Mouse (Mus musculus): Measurements from ENCODE around the gene Olfr430. TPM values are rescaled to one million over a fixed set of nuclear protein-coding genes. Genes with fewer than 3 reads are reported as not detected.

Gene Olfr430
- polyA plus RNA-seq, 1 experiment from 2014 or later: not detected

GRCm38 (mm10) chr1:174121062-174121461 lies 54.7 kb downstream of the Olfr430 start, which contains the start of gene Olfr231:
Gene Olfr231, minus strand, starts transcription at chr1:174121162.
- no peak within 1 kb of the TSS for H3K4me2 ChIP-seq (ENCODE audit: low read length)
- H3K27ac ChIP-seq (ENCODE audit: low read depth, low read length): no peak within 1 kb of the TSS
- no peaks in the 10 kb centered on the region for H3K4me1 ChIP-seq (ENCODE audit: control insufficient read depth, insufficient read depth, low read depth, low read length)
- H3K27me3 ChIP-seq (replicated peaks; ENCODE audit: control insufficient read depth, insufficient read depth, low read length): no peaks in the 10 kb centered on the region
- no peak for ATAC-seq
- no peaks in the 10 kb centered on the region for H3K36me3 ChIP-seq (ENCODE audit: control insufficient read depth, insufficient read depth, low read length)
- WGBS: 44% methylated on average over 2 of the region's 2 CpGs
- no peak within 1 kb of the TSS for H3K9ac ChIP-seq (ENCODE audit: low read depth, low read length)
- no peak within 1 kb of the TSS for H3K4me3 ChIP-seq (ENCODE audit: low read length)
- no peaks in the 10 kb centered on the region for H3K9me3 ChIP-seq (ENCODE audit: control insufficient read depth, low read length)

Other genes with a start within 250 kb of the Olfr430 start
- gene Ifi211, start 153.6 kb upstream of the Olfr430 start, polyA plus RNA-seq (2015; fragmentation: Nextera tagmentation; extraction: Ambion mirVana): 0.31 and 0.46 TPM in 2 replicates
- gene Mndal, start 124.1 kb upstream of the Olfr430 start, polyA plus RNA-seq (2015; fragmentation: Nextera tagmentation; extraction: Ambion mirVana): 1.3 and 2.0 TPM in 2 replicates
- gene Ifi203, start 123.9 kb upstream of the Olfr430 start, polyA plus RNA-seq (2015; fragmentation: Nextera tagmentation; extraction: Ambion mirVana): 0.65 and 1.2 TPM in 2 replicates
- 0.11 TPM in 1 of 2 replicates, not detected in the other for gene Ifi202b, start 83.9 kb upstream of the Olfr430 start, polyA plus RNA-seq (2015; fragmentation: Nextera tagmentation; extraction: Ambion mirVana)
- not detected in 2 replicates for gene Ifi205, start 34.8 kb upstream of the Olfr430 start, polyA plus RNA-seq (2015; fragmentation: Nextera tagmentation; extraction: Ambion mirVana)
- gene Olfr433, start 25.9 kb upstream of the Olfr430 start, polyA plus RNA-seq (2015; fragmentation: Nextera tagmentation; extraction: Ambion mirVana): not detected in 2 replicates
- gene Olfr432, start 17.4 kb upstream of the Olfr430 start, polyA plus RNA-seq (2015; fragmentation: Nextera tagmentation; extraction: Ambion mirVana): not detected in 2 replicates
- not detected in 2 replicates for gene Olfr429, start 17.7 kb downstream of the Olfr430 start, polyA plus RNA-seq (2015; fragmentation: Nextera tagmentation; extraction: Ambion mirVana)
- not detected in 2 replicates for gene Olfr427, start 30.3 kb downstream of the Olfr430 start, polyA plus RNA-seq (2015; fragmentation: Nextera tagmentation; extraction: Ambion mirVana)
- gene Olfr231, start 54.6 kb downstream of the Olfr430 start, polyA plus RNA-seq (2015; fragmentation: Nextera tagmentation; extraction: Ambion mirVana): not detected in 2 replicates
- gene Olfr424, start 64.9 kb downstream of the Olfr430 start, polyA plus RNA-seq (2015; fragmentation: Nextera tagmentation; extraction: Ambion mirVana): not detected in 2 replicates
- gene Olfr420, start 89.0 kb downstream of the Olfr430 start, polyA plus RNA-seq (2015; fragmentation: Nextera tagmentation; extraction: Ambion mirVana): not detected in 2 replicates
- 0.03 and 0.07 TPM in 2 replicates for gene Spta1, start 106.2 kb downstream of the Olfr430 start, polyA plus RNA-seq (2015; fragmentation: Nextera tagmentation; extraction: Ambion mirVana)
- not detected in 2 replicates for gene Olfr419, start 185.5 kb downstream of the Olfr430 start, polyA plus RNA-seq (2015; fragmentation: Nextera tagmentation; extraction: Ambion mirVana)

Data from hindbrain, embryonic 16.5 days (tissue).